Mouse (Mus musculus): ENCODE data around the gene Zfp715.

DNA sequence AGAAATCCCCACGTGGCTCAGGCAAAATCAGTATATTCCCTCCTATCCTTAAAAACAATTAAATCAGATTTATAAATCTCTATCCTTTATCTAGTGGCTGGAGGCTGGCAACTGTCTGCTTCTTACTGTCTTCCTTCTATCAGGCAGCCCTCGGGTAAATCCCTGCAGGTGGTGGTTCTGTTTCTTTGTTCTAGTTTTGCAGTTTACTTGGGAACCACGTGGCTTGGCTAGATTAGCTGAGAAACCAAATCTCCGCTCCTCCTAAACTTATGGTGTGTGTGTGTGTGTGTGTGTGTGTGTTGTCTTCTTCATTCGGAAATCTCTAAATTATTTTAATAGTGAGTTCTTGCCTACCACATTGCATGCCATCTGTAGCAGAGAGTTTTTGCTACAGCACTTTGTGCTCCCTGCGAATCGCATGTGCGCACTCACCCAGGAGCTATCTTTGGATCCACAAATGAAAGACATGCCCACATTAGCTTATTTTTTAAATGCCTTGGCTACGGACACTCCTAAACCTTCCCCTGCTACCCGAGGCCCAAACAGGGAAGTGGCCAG, 13.2 kb upstream of the Zfp715 start:
- TF ChIP-seq CTCF (conservative IDR thresholded peaks at IDR 0.05; ENCODE audit: low read length) (no peak), POU5F1 (IDR thresholded peaks at IDR 0.05; ENCODE audit: borderline replicate concordance, low read length) (no peak), NANOG (IDR thresholded peaks at IDR 0.05; ENCODE audit: borderline replicate concordance, low read length) (no peak)
